Mouse (Mus musculus) midbrain, embryonic 11.5 days (tissue): ENCODE results near the gene Trmt10b. TPM values are rescaled to one million over a fixed set of nuclear protein-coding genes. Genes with fewer than 3 reads are reported as not detected.

Source experiments
- ATAC-seq: fragments of 200-750 bp; cut with Nextera tagmentation; 2 replicates; pipeline ENCODE4 v1.8.0; 2017; ENCODE audit warnings: moderate TSS enrichment, moderate library complexity; ENCODE audit not compliant: low FRiP score
- DNase-seq: peaks from one replicate; pipeline ENCODE4 v3.0.0; 2015; ENCODE audit warnings: low spot score; ENCODE audit errors: missing footprints
- H3K27ac ChIP-seq: fragments of 300-500 bp; sonication (generic); 2 replicates; pipeline ENCODE4 v1.5.1; 2014; ENCODE audit warnings: low read depth, low read length
- H3K27me3 ChIP-seq: fragments of 300-500 bp; sonication (generic); 2 replicates; pipeline ENCODE4 v1.6.1; 2014; ENCODE audit warnings: mild to moderate bottlenecking, low read length, moderate library complexity, mixed read lengths; ENCODE audit not compliant: control insufficient read depth, insufficient read depth
- H3K36me3 ChIP-seq: fragments of 300-500 bp; sonication (generic); 2 replicates; pipeline ENCODE4 v1.6.1; 2014; ENCODE audit warnings: mild to moderate bottlenecking, low read length, moderate library complexity, mixed read lengths; ENCODE audit not compliant: control insufficient read depth, insufficient read depth
- H3K4me1 ChIP-seq: fragments of 300-500 bp; sonication (generic); 2 replicates; pipeline ENCODE4 v1.6.1; 2014; ENCODE audit warnings: low read length; ENCODE audit not compliant: control insufficient read depth, insufficient read depth
- H3K4me2 ChIP-seq: fragments of 300-500 bp; sonication (generic); 2 replicates; pipeline ENCODE4 v1.6.1; 2014; ENCODE audit warnings: mild to moderate bottlenecking, moderate library complexity
- H3K4me3 ChIP-seq: fragments of 300-500 bp; sonication (generic); 2 replicates; pipeline ENCODE4 v1.5.1; 2014; ENCODE audit warnings: low read depth, low read length
- H3K9ac ChIP-seq: fragments of 300-500 bp; sonication (generic); 2 replicates; pipeline ENCODE4 v1.6.1; 2014; ENCODE audit warnings: low read length
- H3K9me3 ChIP-seq: fragments of 300-500 bp; sonication (generic); 2 replicates; pipeline ENCODE4 v1.6.1; 2016; ENCODE audit warnings: low read length; ENCODE audit not compliant: control insufficient read depth
- WGBS: fragments of 180-500 bp; shearing (Covaris S2); extraction: QIAGEN DNeasy Blood & Tissue Kit; methylation state at CpG from one replicate; pipeline ENCODE4 v1.1.7; 2014; 5-methylcytosine and 5-hydroxymethylcytosine counted together
- polyA plus RNA-seq: library from polyadenylated mRNA; unstranded; fragments of >200 nt; fragmentation: Nextera tagmentation; extraction: Ambion mirVana; gene quantifications from 2 replicates; pipeline ENCODE4 v1.2.1, GENCODE M21; 2014

Gene Trmt10b
- polyA plus RNA-seq, 1 experiment from 2014 or later = 20.5 TPM

GRCm38 (mm10) chr4:45320159-45320816, 23.4 kb downstream of the Trmt10b start:
- Histone ChIP-seq H3K4me2 (peak overlapping the region; percentile 63), H3K9me3 (no peaks in the 10 kb centered on the region), H3K4me1 (peaks cover 5% of the 10 kb centered on the region; the same call in 1 of the 2 replicates), H3K27ac (peak overlapping the region; percentile 69), H3K4me3 (peak overlapping the region; percentile 96), H3K36me3 (peaks cover 5% of the 10 kb centered on the region; the same call in 1 of the 2 replicates), H3K9ac (peak overlapping the region; percentile 71), H3K27me3 (no peaks in the 10 kb centered on the region; the same call in 1 of the 2 replicates)
- under 1% methylated on average over 56 of the region's 56 CpGs for WGBS
- DNase-seq = peak; percentile 97
- ATAC-seq = peak; percentile 90

DNA sequence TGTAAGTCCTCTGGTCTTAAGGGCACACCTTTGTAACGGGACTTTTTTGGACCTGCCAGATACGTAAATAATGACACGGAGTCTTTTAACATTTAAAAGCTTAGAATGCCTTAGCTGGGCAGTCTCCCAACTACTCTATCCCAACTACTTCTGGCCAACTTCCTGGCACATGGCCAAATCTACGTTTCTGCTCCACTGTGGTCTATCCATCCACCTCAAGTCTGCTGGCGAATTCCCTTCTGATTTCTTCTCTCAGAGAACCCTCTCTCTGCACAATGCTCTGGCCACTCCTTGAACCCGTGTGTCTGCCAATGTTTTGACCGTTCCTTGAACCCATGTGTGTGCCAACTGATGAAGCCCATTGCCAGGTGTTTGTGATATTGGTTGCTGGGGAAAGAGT, 34.2 kb downstream of the Trmt10b start:
- DNase-seq (no peak), ATAC-seq (no peak)
- no peaks in the 10 kb centered on the region for H3K27me3 ChIP-seq
- 86% methylated on average over 7 of the region's 7 CpGs for WGBS
- no peaks in the 10 kb centered on the region for H3K9me3 ChIP-seq
- no peak overlapping the region for H3K4me3 ChIP-seq
- H3K36me3 ChIP-seq = no peaks in the 10 kb centered on the region
- H3K4me1 ChIP-seq = no peaks in the 10 kb centered on the region
- H3K9ac ChIP-seq = no peak overlapping the region
- no peak overlapping the region for H3K4me2 ChIP-seq
- H3K27ac ChIP-seq = no peak overlapping the region

GRCm38 (mm10) chr4:45332466-45332865, 35.5 kb downstream of the Trmt10b start:
- no peaks in the 10 kb centered on the region for H3K36me3 ChIP-seq
- no peak overlapping the region for H3K27ac ChIP-seq
- H3K9me3 ChIP-seq = no peaks in the 10 kb centered on the region
- H3K4me2 ChIP-seq = no peak overlapping the region
- no peak overlapping the region for H3K9ac ChIP-seq
- no peak for ATAC-seq
- H3K4me1 ChIP-seq = no peaks in the 10 kb centered on the region
- no peak overlapping the region for H3K4me3 ChIP-seq
- DNase-seq = no peak
- no peaks in the 10 kb centered on the region for H3K27me3 ChIP-seq
- 70% methylated on average over 3 of the region's 3 CpGs for WGBS

DNA sequence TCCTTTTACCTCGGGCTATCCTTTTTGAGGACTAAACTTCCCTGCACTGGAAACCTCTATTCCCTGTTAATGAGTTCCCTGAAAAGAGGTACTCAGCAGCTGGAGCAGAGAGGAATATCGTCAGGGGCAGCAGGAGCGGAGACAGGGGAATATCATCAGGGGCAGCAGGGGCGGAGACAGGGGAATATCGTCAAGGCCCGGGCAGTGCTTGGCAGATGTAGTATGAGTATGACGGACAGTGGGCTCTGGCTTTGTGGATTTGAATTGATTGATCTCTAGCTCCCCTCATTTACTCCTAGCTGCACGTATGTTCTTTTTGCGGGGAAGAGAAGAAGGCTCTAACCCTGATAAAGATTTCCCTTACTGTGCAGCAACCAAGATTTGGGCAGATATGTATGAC, 44.3 kb downstream of the Trmt10b start:
- peak overlapping the region; percentile 88 for H3K4me2 ChIP-seq

GRCm38 (mm10) chr4:45341669-45342249, 44.8 kb downstream of the Trmt10b start, which contains the start of gene Dcaf10:
Gene Dcaf10, plus strand, starts transcription at chr4:45342101.
- no peaks in the 10 kb centered on the region for H3K27me3 ChIP-seq
- H3K9ac ChIP-seq = peak within 1 kb of the TSS; percentile 89
- peaks cover 6% of the 10 kb centered on the region for H3K4me1 ChIP-seq
- H3K4me2 ChIP-seq = peak within 1 kb of the TSS; percentile 88
- no peaks in the 10 kb centered on the region for H3K9me3 ChIP-seq
- H3K36me3 ChIP-seq = no peaks in the 10 kb centered on the region
- H3K27ac ChIP-seq = peak within 1 kb of the TSS; percentile 83
- peak; percentile 100 for DNase-seq
- peak within 1 kb of the TSS; percentile 94 for H3K4me3 ChIP-seq
- 2% methylated on average over 38 of the region's 42 CpGs for WGBS
- peak; percentile 93 for ATAC-seq

More for the DNA sequence above, 44.3 kb downstream of the Trmt10b start:
- no peak for DNase-seq
- Histone ChIP-seq H3K9me3 (no peaks in the 10 kb centered on the region), H3K27ac (0 out of 2 replicates have a peak overlapping the region, but pooled peaks have one; percentile 83), H3K27me3 (no peaks in the 10 kb centered on the region), H3K9ac (peak overlapping the region; percentile 89), H3K36me3 (no peaks in the 10 kb centered on the region), H3K4me3 (peak overlapping the region; percentile 94; the same call in 1 of the 2 replicates), H3K4me1 (peaks cover 6% of the 10 kb centered on the region)
- ATAC-seq = peak; percentile 4; the same call in 1 of the 2 replicates
- 68% methylated on average over 9 of the region's 9 CpGs for WGBS

- H3K36me3 ChIP-seq = no peaks in the 10 kb centered on the region
- WGBS = under 1% methylated on average over 68 of the region's 76 CpGs
- DNase-seq = peak; percentile 96
Measured at GRCm38 (mm10) chr4:45342286-45343155, 45.6 kb downstream of the Trmt10b start, which contains the start of gene Exosc3. Gene Exosc3, minus strand, starts transcription at chr4:45342732.

DNA sequence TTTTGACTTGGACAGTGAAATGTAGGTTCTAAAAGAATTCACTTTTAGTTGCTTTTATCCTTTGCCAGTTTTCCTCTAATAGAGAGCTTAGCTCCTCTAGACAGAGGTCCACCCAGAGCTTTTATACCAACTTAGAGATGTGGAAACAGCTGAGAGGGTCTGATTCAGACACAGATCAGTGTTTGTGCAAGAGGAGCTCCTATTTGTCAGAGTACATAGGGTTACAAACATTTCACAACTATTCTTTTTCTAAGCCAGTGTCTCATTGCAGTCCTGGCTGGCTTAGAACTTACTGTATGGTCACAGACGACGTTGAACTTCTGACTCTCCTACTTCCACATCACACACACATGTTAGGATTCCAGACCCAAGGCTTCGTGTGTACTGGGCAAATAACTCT, 59.7 kb downstream of the Trmt10b start:
- H3K27me3 ChIP-seq = no peaks in the 10 kb centered on the region
- H3K9ac ChIP-seq = no peak overlapping the region
- DNase-seq (no peak), ATAC-seq (no peak)
- H3K9me3 ChIP-seq = no peaks in the 10 kb centered on the region
- no peaks in the 10 kb centered on the region for H3K4me1 ChIP-seq
- no peak overlapping the region for H3K4me2 ChIP-seq
- H3K4me3 ChIP-seq = no peak overlapping the region
- H3K27ac ChIP-seq = no peak overlapping the region
- 91% methylated on average over 3 of the region's 3 CpGs for WGBS
- no peaks in the 10 kb centered on the region for H3K36me3 ChIP-seq

More at GRCm38 (mm10) chr4:45342286-45343155, 45.6 kb downstream of the Trmt10b start, which contains the start of gene Exosc3:
- ATAC-seq = peak; percentile 86
- H3K27ac ChIP-seq = peak within 1 kb of the TSS; percentile 83
- H3K9me3 ChIP-seq = no peaks in the 10 kb centered on the region
- H3K27me3 ChIP-seq = no peaks in the 10 kb centered on the region
- H3K4me1 ChIP-seq = peaks cover 6% of the 10 kb centered on the region
- peak within 1 kb of the TSS; percentile 89 for H3K9ac ChIP-seq
- peak within 1 kb of the TSS; percentile 88 for H3K4me2 ChIP-seq
- peak within 1 kb of the TSS; percentile 94 for H3K4me3 ChIP-seq
